Mouse (Mus musculus): ENCODE measurements around the gene Ceacam16. TPM values are rescaled to one million over a fixed set of nuclear protein-coding genes. Genes with fewer than 3 reads are reported as not detected.

The Ceacam16 gene
- polyA plus RNA-seq, 1 experiment from 2014 or later, result 0.22 TPM

- Histone ChIP-seq H3K27ac (peak overlapping the region; percentile 89), H3K36me3 (ENCODE audit: inconsistent target) (peaks cover 41% of the 10 kb centered on the region), H3K4me3 (ENCODE audit: inconsistent target) (peak overlapping the region; percentile 59), H3K79me2 (ENCODE audit: inconsistent target) (peaks cover 45% of the 10 kb centered on the region; the same call in 1 of the 2 replicates)
- 1% methylated on average over 28 of the region's 28 CpGs for WGBS (ENCODE audit: missing documents)
Observed at GRCm38 (mm10) chr7:19816224-19816771, 44.8 kb downstream of the Ceacam16 start.

- peaks cover 46% of the 10 kb centered on the region for H3K36me3 ChIP-seq (ENCODE audit: inconsistent target)
- H3K79me2 ChIP-seq (ENCODE audit: inconsistent target), result peaks cover 39% of the 10 kb centered on the region; the same call in 1 of the 2 replicates
- peak overlapping the region; percentile 59 for H3K4me3 ChIP-seq (ENCODE audit: inconsistent target)
- WGBS (ENCODE audit: missing documents), result 41% methylated on average over 17 of the region's 17 CpGs
- H3K27ac ChIP-seq, result peak overlapping the region; percentile 52
Observed at GRCm38 (mm10) chr7:19815296-19816223, 45.5 kb downstream of the Ceacam16 start.

- Histone ChIP-seq H3K36me3 (ENCODE audit: inconsistent target) (peaks cover 49% of the 10 kb centered on the region), H3K27ac (no peak overlapping the region), H3K79me2 (ENCODE audit: inconsistent target) (peaks cover 22% of the 10 kb centered on the region; the same call in 1 of the 2 replicates), H3K4me3 (ENCODE audit: inconsistent target) (no peak overlapping the region)
- WGBS (ENCODE audit: missing documents), result 64% methylated on average over 6 of the region's 6 CpGs
Observed at GRCm38 (mm10) chr7:19813579-19814122, 47.4 kb downstream of the Ceacam16 start.

- H3K27ac ChIP-seq, result no peak overlapping the region
- peaks cover 17% of the 10 kb centered on the region; the same call in 1 of the 2 replicates for H3K79me2 ChIP-seq (ENCODE audit: inconsistent target)
- WGBS (ENCODE audit: missing documents), result 86% methylated on average over 4 of the region's 4 CpGs
- H3K4me3 ChIP-seq (ENCODE audit: inconsistent target), result no peak overlapping the region
- peaks cover 54% of the 10 kb centered on the region for H3K36me3 ChIP-seq (ENCODE audit: inconsistent target)
Observed at GRCm38 (mm10) chr7:19813161-19813560, 47.9 kb downstream of the Ceacam16 start.

GRCm38 (mm10) chr7:19811114-19811513, 50.0 kb downstream of the Ceacam16 start:
- Histone ChIP-seq H3K79me2 (ENCODE audit: inconsistent target) (peaks cover 17% of the 10 kb centered on the region; the same call in 1 of the 2 replicates), H3K4me3 (ENCODE audit: inconsistent target) (no peak overlapping the region), H3K36me3 (ENCODE audit: inconsistent target) (peaks cover 61% of the 10 kb centered on the region), H3K27ac (no peak overlapping the region)
- 85% methylated on average over 18 of the region's 22 CpGs for WGBS (ENCODE audit: missing documents)

GRCm38 (mm10) chr7:19809369-19809768, 51.7 kb downstream of the Ceacam16 start:
- Histone ChIP-seq H3K4me3 (ENCODE audit: inconsistent target) (no peak overlapping the region), H3K36me3 (ENCODE audit: inconsistent target) (peaks cover 58% of the 10 kb centered on the region), H3K79me2 (ENCODE audit: inconsistent target) (no peaks in the 10 kb centered on the region; the same call in 1 of the 2 replicates), H3K27ac (no peak overlapping the region)
- WGBS (ENCODE audit: missing documents), result 96% methylated on average over 27 of the region's 27 CpGs

- Histone ChIP-seq H3K79me2 (ENCODE audit: inconsistent target) (no peaks in the 10 kb centered on the region), H3K36me3 (ENCODE audit: inconsistent target) (peaks cover 35% of the 10 kb centered on the region), H3K27ac (no peak overlapping the region), H3K4me3 (ENCODE audit: inconsistent target) (no peak overlapping the region)
- 96% methylated on average over 8 of the region's 8 CpGs for WGBS (ENCODE audit: missing documents)
Observed at GRCm38 (mm10) chr7:19806356-19806969, 54.6 kb downstream of the Ceacam16 start.

GRCm38 (mm10) chr7:19802995-19803394, 58.1 kb downstream of the Ceacam16 start:
- WGBS (ENCODE audit: missing documents), result 24% methylated on average over 6 of the region's 7 CpGs
- no peak overlapping the region for H3K4me3 ChIP-seq (ENCODE audit: inconsistent target)
- H3K27ac ChIP-seq, result no peak overlapping the region
- no peaks in the 10 kb centered on the region for H3K79me2 ChIP-seq (ENCODE audit: inconsistent target)
- 0 out of 2 replicates have a peak, but pooled peaks cover 6% of the 10 kb centered on the region for H3K36me3 ChIP-seq (ENCODE audit: inconsistent target)

Other genes with a start within 250 kb of the Ceacam16 start
- 11.3 to 29.9 TPM (median 15.3 TPM) in 3 replicates for gene Relb, start 231.9 kb downstream of the Ceacam16 start, polyA plus RNA-seq (2018)
- 90.5 to 113 TPM (median 108 TPM) in 3 replicates for gene Clptm1, start 196.3 kb downstream of the Ceacam16 start, polyA plus RNA-seq (2018)
- gene Apoc2, start 183.4 kb downstream of the Ceacam16 start, polyA plus RNA-seq (2018), result 31.8 to 82.7 TPM (median 33.3 TPM) in 3 replicates
- gene Gm44805, start 179.9 kb downstream of the Ceacam16 start, polyA plus RNA-seq (2018), result not detected in 3 replicates
- gene Apoc4, start 179.8 kb downstream of the Ceacam16 start, polyA plus RNA-seq (2018), result 1.1 TPM in 1 of 3 replicates, not detected in the others
- 4.3 to 4.7 TPM (median 4.4 TPM) in 3 replicates for gene Apoc1, start 168.6 kb downstream of the Ceacam16 start, polyA plus RNA-seq (2018)
- gene Apoe, start 162.1 kb downstream of the Ceacam16 start, polyA plus RNA-seq (2018), result 11,661 to 20,761 TPM (median 14,221 TPM) in 3 replicates
- gene Tomm40, start 145.9 kb downstream of the Ceacam16 start, polyA plus RNA-seq (2018), result 17.8 to 74.1 TPM (median 32.1 TPM) in 3 replicates
- 5.2 to 7.5 TPM (median 5.9 TPM) in 3 replicates for gene Nectin2, start 110.8 kb downstream of the Ceacam16 start, polyA plus RNA-seq (2018)
- gene Bcam, start 90.3 kb downstream of the Ceacam16 start, polyA plus RNA-seq (2018), result 0.12 to 0.15 TPM (median 0.14 TPM) in 3 replicates
- not detected in 3 replicates for gene Cblc, start 64.5 kb downstream of the Ceacam16 start, polyA plus RNA-seq (2018)
- 11.2 to 30.9 TPM (median 23.0 TPM) in 3 replicates for gene Bcl3, start 38.5 kb downstream of the Ceacam16 start, polyA plus RNA-seq (2018)
- not detected in 3 replicates for gene Gm19345, start 9.3 kb downstream of the Ceacam16 start, polyA plus RNA-seq (2018)
- gene Ceacam19, start 26.7 kb upstream of the Ceacam16 start, polyA plus RNA-seq (2018), result 0.23 TPM in 2 of 3 replicates, not detected in the other
- 13.0 to 22.9 TPM (median 22.5 TPM) in 3 replicates for gene Pvr, start 59.9 kb upstream of the Ceacam16 start, polyA plus RNA-seq (2018)
- not detected in 3 replicates for gene Igsf23, start 89.5 kb upstream of the Ceacam16 start, polyA plus RNA-seq (2018)
- gene Ceacam20, start 104.1 kb upstream of the Ceacam16 start, polyA plus RNA-seq (2018), result not detected in 3 replicates
- not detected in 3 replicates for gene Nlrp9b, start 130.2 kb upstream of the Ceacam16 start, polyA plus RNA-seq (2018)
- not detected in 3 replicates for gene Vmn1r91, start 238.4 kb upstream of the Ceacam16 start, polyA plus RNA-seq (2018)